Mouse (Mus musculus) retina, adult 2 months (tissue): ENCODE data around the gene Xylb.
"Not testable (repeated sequence)": the region's sequence is repeated elsewhere in the genome, so short reads cannot be mapped to it uniquely, and the experiment has no call there.

Source experiments
- DNase-seq: peaks from one replicate; pipeline ENCODE4 v3.0.0-alpha.2; 2012; ENCODE audit warnings: low read depth, low spot score

The Xylb gene

DNA sequence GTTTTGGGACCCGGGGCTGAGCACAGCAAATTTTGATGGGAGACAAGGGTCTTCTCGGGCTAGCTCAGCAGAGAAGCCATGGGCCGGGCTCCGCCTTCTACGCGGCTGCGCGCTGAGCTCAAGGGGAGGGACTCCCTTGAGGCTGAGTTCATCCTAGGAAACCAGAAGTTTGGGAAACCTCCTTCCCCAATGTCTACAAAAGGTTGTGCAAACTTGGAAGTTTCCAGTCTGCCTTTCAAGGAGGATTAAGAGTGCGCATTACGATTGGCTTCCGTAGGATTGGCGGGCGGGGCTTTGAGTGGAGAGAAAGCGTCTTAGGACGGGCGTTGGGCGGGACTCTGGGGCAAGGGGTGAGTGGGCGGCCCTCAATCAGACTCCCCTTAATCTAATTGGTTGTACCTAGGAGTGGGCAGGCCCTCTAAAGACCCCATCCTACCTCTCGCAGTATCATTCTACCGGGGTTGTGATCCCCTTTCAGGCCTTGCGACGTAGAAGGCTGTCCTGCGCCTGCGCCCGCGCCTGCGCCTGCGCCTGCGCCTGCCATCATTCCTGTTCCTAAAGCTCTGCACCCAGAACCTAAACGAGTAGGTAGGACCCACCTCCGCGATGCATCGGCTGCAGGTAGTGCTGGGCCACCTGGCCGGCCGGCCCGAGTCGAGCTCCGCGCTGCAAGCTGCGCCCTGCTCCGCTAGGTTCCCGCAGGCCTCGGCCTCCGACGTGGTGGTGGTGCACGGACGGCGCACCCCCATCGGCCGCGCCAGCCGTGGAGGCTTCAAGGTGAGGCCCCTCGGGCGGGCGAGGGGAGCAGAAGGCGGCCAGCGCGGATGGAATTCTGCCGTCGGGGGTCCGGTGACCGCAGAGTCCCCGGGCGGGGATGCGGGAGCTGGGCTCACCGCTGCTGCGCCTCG, 16.0 kb upstream of the Xylb start, which contains the start of gene Myd88:
Myd88 (minus strand) TSS at position 503 of the 908 bp plus-strand sequence.
- peak; percentile 86 for DNase-seq

DNA sequence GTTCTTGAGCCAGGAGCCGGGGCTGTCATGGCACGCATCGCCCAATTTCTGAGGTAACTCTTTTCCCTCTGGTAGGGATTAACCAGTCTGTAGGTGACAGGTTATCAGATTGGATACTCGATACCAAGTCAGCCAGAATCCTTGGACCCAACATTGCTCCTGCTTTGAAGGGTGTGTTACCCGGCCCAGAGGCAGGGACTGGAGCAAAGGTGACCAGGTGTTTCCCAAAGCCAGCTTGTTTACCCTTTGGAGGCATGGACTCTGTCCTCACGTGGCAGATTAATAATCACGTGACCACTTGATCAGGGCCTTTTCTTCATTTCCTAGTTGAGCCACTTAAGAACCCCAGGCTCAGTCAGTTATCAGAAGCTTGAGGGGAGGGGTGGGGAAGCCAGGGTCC, 14.5 kb upstream of the Xylb start:
- no peak for DNase-seq

DNA sequence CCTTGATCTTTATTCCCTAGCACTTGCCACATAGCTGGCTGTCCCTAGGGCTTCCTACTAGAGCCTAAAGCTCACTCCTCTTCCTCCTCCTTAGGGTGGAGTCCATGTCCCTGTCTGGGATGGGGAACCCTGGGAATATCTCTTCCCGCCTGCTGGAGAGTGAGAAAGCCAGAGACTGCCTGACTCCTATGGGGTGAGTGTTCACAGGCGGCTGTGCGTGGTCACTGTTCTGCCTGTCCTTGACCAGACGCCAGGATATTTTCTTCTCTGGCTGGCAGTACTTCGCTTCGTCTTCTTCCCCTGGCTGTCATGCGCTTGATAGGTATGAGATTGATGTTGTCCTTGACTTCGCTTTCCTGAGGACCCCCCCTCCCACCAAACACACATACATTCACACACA, 10.8 kb upstream of the Xylb start:
- no peak for DNase-seq

DNA sequence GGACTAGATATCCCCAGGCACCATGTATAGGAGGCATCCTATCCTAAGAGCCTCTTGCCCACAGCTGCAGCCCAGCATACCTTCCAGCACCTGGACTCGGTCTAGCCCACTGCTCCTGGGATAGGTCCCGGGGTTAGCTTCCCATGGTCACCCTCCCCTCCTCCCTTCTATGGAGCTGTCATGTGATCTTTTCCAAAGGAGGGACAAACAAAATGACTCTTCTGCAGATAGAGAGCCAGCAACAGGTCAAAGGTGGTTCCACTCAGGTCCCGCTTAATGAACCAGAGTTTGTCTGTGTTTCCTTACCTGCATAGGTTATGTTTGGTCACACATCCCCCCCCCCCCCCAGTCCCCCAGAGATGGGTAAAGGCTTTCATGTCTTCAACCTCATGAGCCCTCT, 6.7 kb upstream of the Xylb start:
- DNase-seq, result no peak

- DNase-seq, result no peak
These were observed 6.1 kb upstream of the Xylb start for GRCm38 (mm10) chr9:119350947-119351705.

- DNase-seq, result no peak
These were observed 5.1 kb upstream of the Xylb start for GRCm38 (mm10) chr9:119352060-119352459.

DNA sequence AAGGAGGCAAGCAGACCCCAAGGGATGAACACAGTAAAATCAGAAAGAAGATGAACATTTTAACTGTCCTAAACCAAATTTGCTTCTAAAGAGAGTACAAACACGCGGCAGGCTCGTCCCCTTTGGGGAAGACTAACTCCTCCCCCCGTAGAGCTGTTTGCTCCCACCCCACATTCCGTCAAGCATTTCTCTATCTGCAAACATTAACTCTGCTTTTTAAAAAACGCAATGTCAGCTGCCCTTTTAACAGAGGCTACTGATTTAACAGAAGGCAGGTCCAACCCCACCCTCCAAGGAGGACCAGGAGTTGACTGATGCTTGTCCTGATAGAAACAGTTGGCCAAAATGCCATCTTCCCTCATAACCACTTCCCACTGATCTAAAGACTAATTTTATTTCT, 3.3 kb upstream of the Xylb start:
- no peak for DNase-seq

- no peak for DNase-seq
These were observed 1.2 kb upstream of the Xylb start for GRCm38 (mm10) chr9:119355943-119356342.

DNA sequence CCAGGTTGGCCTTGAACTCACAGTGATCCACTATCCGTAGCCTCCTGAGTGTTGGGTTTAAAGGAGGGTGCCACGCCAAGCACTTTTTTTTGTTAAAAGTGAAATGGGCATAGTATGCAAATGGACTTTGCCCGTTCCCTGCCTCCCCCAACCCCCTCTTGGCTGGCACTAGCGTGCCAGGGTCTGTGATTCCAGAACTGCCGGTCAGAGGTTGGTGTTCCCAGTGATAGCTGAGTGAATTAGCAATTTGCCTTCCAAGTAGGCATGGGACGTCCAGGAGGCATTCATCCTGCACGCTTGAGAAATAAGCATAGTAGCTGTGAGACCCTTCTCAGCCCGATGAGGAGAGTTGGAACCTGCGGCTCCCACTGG, 863 bp downstream of the Xylb start:
- DNase-seq, result no peak

GRCm38 (mm10) chr9:119361416-119361815, 4.2 kb downstream of the Xylb start:
- DNase-seq, result no peak

GRCm38 (mm10) chr9:119363229-119363628, 6.0 kb downstream of the Xylb start:
- DNase-seq, result no peak

DNA sequence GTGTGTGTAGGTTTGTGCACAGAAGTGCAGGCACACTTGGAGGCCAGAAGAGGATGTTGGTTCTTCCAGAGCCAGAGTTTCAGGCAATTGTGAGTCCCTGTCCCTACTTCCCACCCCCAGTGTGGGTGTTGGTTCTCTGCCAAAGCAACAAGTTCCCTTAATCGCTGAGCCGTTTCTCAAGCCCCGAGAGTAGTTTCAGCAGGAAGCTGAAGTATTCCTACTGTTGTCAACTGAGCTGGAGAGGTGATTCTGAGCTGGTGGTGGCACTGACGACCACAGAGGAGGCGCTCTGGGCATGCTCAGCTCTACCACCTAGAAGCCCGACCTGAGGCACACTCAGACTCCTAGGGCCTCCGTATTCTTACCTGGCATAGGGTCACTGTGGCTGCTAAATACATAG, 8.1 kb downstream of the Xylb start, which contains the start of gene Slc22a14:
Slc22a14 (minus strand) TSS at position 270 of the 400 bp plus-strand sequence.
- no peak for DNase-seq

GRCm38 (mm10) chr9:119368367-119368766, 11.2 kb downstream of the Xylb start:
- no peak for DNase-seq

DNA sequence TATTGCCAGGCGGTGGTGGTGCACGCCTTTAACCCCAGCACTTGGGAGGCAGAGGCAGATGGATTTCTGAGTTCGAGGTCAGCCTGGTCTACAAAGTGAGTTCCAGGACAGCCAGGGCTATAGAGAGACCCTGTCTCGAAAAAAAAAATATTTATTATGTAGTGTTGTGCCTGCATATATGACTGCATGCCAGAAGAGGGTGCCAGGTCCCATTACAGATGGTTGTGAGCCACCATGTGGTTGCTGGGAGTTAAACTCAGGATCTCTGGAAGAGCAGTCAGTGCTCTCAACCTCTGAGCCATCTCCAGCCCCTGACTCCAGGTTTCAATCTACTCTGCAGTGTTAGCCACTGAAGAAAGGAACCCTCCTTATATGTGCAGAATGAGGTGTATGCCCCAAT, 13.6 kb downstream of the Xylb start:
- DNase-seq, result not testable (repeated sequence)

DNA sequence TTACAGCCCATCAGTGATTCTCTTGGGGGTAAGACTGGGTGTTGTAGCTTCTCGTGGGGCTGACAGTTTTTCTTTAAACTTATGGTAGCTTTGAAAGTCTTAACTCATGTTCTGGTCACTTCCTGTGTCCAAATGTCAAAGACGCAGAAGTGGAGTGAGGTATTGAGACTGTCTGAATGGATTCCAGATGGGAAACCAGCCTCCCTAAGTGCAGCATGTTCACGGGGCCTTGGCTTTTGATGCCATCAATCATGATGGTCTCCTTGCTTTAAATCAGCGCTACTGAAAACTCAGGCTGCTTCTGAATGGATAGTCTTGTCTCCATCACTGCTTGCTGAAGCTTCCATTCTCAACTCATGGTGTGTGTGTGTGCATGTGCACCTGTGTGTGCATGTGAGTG, 14.1 kb downstream of the Xylb start:
- DNase-seq, result no peak

DNA sequence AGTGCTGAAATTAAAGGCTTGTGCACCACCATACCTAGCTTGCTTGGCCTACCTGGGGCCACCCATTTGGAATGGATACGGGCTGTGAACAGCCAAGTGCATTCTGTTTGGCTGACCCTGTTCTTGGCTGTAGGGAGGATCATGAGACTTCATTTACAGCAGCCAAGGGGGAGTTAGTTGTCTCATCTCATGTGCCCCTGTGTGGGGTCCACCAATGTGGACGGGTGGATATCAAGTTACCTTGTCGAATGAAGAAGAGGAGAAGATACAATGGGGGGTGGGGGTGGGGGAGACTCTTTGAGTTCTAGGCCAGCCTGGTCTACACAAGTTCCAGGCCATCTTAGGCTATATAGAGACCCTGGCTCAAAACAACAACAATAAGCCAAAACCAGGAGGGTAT, 17.8 kb downstream of the Xylb start:
- DNase-seq, result no peak

DNA sequence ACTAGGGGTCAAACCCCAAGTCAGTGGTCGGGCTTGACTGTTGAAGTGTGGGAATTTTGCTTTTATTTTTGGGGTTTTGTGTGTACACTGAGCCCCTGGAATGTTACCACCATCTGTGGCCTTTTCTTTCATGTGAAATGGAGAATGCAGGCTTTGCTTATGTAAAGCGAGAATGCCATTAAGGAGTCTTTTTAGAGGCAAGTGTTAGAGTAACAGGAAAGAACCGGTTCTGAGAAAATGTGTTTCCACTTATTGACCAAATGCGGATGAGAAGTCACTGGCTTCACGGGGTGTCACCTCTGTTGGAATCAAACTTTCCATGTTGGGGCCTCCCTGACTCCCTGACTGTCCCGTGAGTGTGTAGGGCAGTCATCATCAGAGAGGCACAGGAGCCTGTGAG, 18.4 kb downstream of the Xylb start:
- DNase-seq, result no peak

DNA sequence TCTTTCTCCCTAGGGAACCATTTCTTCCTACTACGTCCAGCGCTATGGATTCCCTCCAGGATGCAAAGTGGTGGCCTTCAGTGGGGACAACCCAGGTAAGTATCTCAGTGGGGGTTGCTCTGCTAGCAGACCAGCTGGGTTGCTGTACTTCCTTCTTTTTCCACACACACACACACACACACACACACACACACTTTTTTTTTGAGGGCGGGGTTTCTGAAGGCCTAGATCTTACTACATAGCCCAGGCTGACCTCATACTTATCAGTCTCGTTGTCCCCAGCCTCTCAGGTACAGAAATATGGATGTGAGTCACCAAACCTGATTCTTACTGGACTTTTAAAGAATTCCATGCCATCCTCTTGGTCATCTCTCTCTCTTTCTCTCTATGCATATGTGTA, 21.1 kb downstream of the Xylb start:
- DNase-seq, result no peak

DNA sequence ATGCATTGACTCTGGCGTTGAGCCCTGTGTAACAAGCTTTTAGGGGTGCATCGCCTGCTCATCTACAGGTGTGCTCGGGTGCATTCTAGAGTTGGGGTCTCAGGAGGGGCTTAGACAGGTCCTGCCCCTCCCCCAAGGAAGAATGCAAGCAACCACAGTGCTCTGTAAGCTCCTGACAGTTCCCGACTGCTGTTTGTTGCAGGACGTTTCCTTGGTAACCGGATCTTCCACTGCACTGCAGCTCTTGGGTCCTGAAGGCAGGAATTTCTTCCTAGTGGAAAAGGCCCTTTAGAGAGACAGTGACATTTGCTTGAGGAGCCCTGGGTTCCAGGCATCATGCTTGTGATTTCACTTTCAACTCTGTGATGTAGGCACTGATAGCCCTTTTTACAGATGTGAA, 25.4 kb downstream of the Xylb start:
- DNase-seq, result no peak

- DNase-seq, result no peak
These were observed 31.8 kb downstream of the Xylb start for GRCm38 (mm10) chr9:119388956-119389355.

- no peak for DNase-seq
These were observed 33.0 kb downstream of the Xylb start for GRCm38 (mm10) chr9:119390214-119390613.

GRCm38 (mm10) chr9:119394808-119395207, 37.6 kb downstream of the Xylb start:
- DNase-seq, result no peak

DNA sequence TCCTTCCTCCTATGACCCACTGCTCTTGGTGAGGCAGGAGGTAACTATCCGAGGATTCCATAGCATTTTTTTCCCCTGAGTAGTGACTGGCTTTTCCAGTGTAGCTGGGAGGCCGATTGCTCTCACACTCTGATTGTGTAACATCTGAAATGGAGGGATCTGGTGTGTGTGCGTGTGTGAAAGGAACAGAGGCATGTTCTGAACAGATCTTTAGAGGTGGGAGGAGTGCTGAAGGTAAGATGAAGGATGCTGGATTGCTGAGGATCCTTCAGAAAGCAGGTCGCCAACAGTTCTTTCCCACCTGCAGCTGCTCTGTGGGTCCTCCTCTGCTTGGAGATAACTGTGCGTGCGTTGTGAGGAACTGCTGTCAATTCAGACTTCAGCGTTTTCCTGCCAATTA, 44.2 kb downstream of the Xylb start:
- DNase-seq, result no peak
